Mouse (Mus musculus): ENCODE measurements around the gene Bach2. TPM values are rescaled to one million over a fixed set of nuclear protein-coding genes. Genes with fewer than 3 reads are reported as not detected.

Bach2 gene
- polyA plus RNA-seq, 1 experiment: 0.11 TPM

- H3K79me3 ChIP-seq (ENCODE audit: low read depth): no peaks in the 10 kb centered on the region
- no peaks in the 10 kb centered on the region for H3K27me3 ChIP-seq (ENCODE audit: control insufficient read depth, insufficient read depth, insufficient read length)
- H3ac ChIP-seq (ENCODE audit: control insufficient read depth, insufficient read length, low read depth): no peak overlapping the region
- TF ChIP-seq MYOG (IDR thresholded peaks at IDR 0.05; ENCODE audit: control insufficient read depth, extremely low read depth, insufficient read length) (no peak), CEBPB (IDR thresholded peaks at IDR 0.05; ENCODE audit: low read depth) (no peak), CTCF (IDR thresholded peaks at IDR 0.05; ENCODE audit: control insufficient read depth, insufficient read depth, insufficient read length) (no peak), MYOD1 (IDR thresholded peaks at IDR 0.05; ENCODE audit: control insufficient read depth, insufficient read length, low read depth) (no peak), FOSL1 (IDR thresholded peaks at IDR 0.05; ENCODE audit: insufficient read depth, low read length, poor library complexity, severe bottlenecking) (no peak), MAX (IDR thresholded peaks at IDR 0.05) (no peak), USF1 (IDR thresholded peaks at IDR 0.05; ENCODE audit: low read depth) (no peak)
- no peaks in the 10 kb centered on the region for H3K36me3 ChIP-seq (ENCODE audit: control insufficient read depth, insufficient read depth)
- no peak overlapping the region for H3K4me3 ChIP-seq (ENCODE audit: insufficient read depth, poor library complexity, severe bottlenecking)
- no peaks in the 10 kb centered on the region for H3K79me2 ChIP-seq (ENCODE audit: control insufficient read depth, insufficient read depth)
Observed at GRCm38 (mm10) chr4:32225191-32225590, 13.4 kb upstream of the Bach2 start.

GRCm38 (mm10) chr4:32227970-32228557 lies 10.5 kb upstream of the Bach2 start:
- Histone ChIP-seq H3K4me3 (ENCODE audit: insufficient read depth, poor library complexity, severe bottlenecking) (no peak overlapping the region), H3K27me3 (ENCODE audit: control insufficient read depth, insufficient read depth, insufficient read length) (no peaks in the 10 kb centered on the region), H3K36me3 (ENCODE audit: control insufficient read depth, insufficient read depth) (no peaks in the 10 kb centered on the region), H3K79me2 (ENCODE audit: control insufficient read depth, insufficient read depth) (no peaks in the 10 kb centered on the region), H3K79me3 (ENCODE audit: low read depth) (no peaks in the 10 kb centered on the region), H3ac (ENCODE audit: control insufficient read depth, insufficient read length, low read depth) (no peak overlapping the region)
- TF ChIP-seq MYOD1 (IDR thresholded peaks at IDR 0.05; ENCODE audit: control insufficient read depth, insufficient read length, low read depth): no peak
- no peak for TF ChIP-seq USF1 (IDR thresholded peaks at IDR 0.05; ENCODE audit: low read depth)
- no peak for TF ChIP-seq FOSL1 (IDR thresholded peaks at IDR 0.05; ENCODE audit: insufficient read depth, low read length, poor library complexity, severe bottlenecking)
- no peak for TF ChIP-seq MAX (IDR thresholded peaks at IDR 0.05)
- no peak for TF ChIP-seq CTCF (IDR thresholded peaks at IDR 0.05; ENCODE audit: control insufficient read depth, insufficient read depth, insufficient read length)
- no peak for TF ChIP-seq MYOG (IDR thresholded peaks at IDR 0.05; ENCODE audit: control insufficient read depth, extremely low read depth, insufficient read length)
- no peak for TF ChIP-seq CEBPB (IDR thresholded peaks at IDR 0.05; ENCODE audit: low read depth)

GRCm38 (mm10) chr4:32229266-32229665 lies 9.3 kb upstream of the Bach2 start:
- Histone ChIP-seq H3ac (ENCODE audit: control insufficient read depth, insufficient read length, low read depth) (no peak overlapping the region), H3K36me3 (ENCODE audit: control insufficient read depth, insufficient read depth) (no peaks in the 10 kb centered on the region), H3K4me3 (ENCODE audit: insufficient read depth, poor library complexity, severe bottlenecking) (no peak overlapping the region), H3K27me3 (ENCODE audit: control insufficient read depth, insufficient read depth, insufficient read length) (no peaks in the 10 kb centered on the region), H3K79me3 (ENCODE audit: low read depth) (no peaks in the 10 kb centered on the region), H3K79me2 (ENCODE audit: control insufficient read depth, insufficient read depth) (no peaks in the 10 kb centered on the region)
- TF ChIP-seq USF1 (IDR thresholded peaks at IDR 0.05; ENCODE audit: low read depth) (no peak), MYOG (IDR thresholded peaks at IDR 0.05; ENCODE audit: control insufficient read depth, extremely low read depth, insufficient read length) (no peak), CTCF (IDR thresholded peaks at IDR 0.05; ENCODE audit: control insufficient read depth, insufficient read depth, insufficient read length) (no peak), MYOD1 (IDR thresholded peaks at IDR 0.05; ENCODE audit: control insufficient read depth, insufficient read length, low read depth) (no peak), MAX (IDR thresholded peaks at IDR 0.05) (no peak), FOSL1 (IDR thresholded peaks at IDR 0.05; ENCODE audit: insufficient read depth, low read length, poor library complexity, severe bottlenecking) (no peak)

- no peak overlapping the region for H3ac ChIP-seq (ENCODE audit: control insufficient read depth, insufficient read length, low read depth)
- H3K27me3 ChIP-seq (ENCODE audit: control insufficient read depth, insufficient read depth, insufficient read length): no peaks in the 10 kb centered on the region
- no peaks in the 10 kb centered on the region for H3K79me2 ChIP-seq (ENCODE audit: control insufficient read depth, insufficient read depth)
- no peak overlapping the region for H3K4me3 ChIP-seq (ENCODE audit: insufficient read depth, poor library complexity, severe bottlenecking)
- no peaks in the 10 kb centered on the region for H3K79me3 ChIP-seq (ENCODE audit: low read depth)
- H3K36me3 ChIP-seq (ENCODE audit: control insufficient read depth, insufficient read depth): no peaks in the 10 kb centered on the region
- TF ChIP-seq CEBPB (IDR thresholded peaks at IDR 0.05; ENCODE audit: low read depth) (peak; percentile 8), USF1 (IDR thresholded peaks at IDR 0.05; ENCODE audit: low read depth) (no peak), MAX (IDR thresholded peaks at IDR 0.05) (no peak)
Observed at GRCm38 (mm10) chr4:32231258-32232055, 7.1 kb upstream of the Bach2 start.

- no peaks in the 10 kb centered on the region for H3K36me3 ChIP-seq (ENCODE audit: control insufficient read depth, insufficient read depth)
- no peak overlapping the region for H3ac ChIP-seq (ENCODE audit: control insufficient read depth, insufficient read length, low read depth)
- no peaks in the 10 kb centered on the region for H3K79me3 ChIP-seq (ENCODE audit: low read depth)
- TF ChIP-seq MYOG (IDR thresholded peaks at IDR 0.05; ENCODE audit: control insufficient read depth, extremely low read depth, insufficient read length): no peak
- TF ChIP-seq CTCF (IDR thresholded peaks at IDR 0.05; ENCODE audit: control insufficient read depth, insufficient read depth, insufficient read length): no peak
- no peak for TF ChIP-seq MYOD1 (IDR thresholded peaks at IDR 0.05; ENCODE audit: control insufficient read depth, insufficient read length, low read depth)
- TF ChIP-seq MAX (IDR thresholded peaks at IDR 0.05): no peak
- TF ChIP-seq FOSL1 (IDR thresholded peaks at IDR 0.05; ENCODE audit: insufficient read depth, low read length, poor library complexity, severe bottlenecking): no peak
- no peak for TF ChIP-seq USF1 (IDR thresholded peaks at IDR 0.05; ENCODE audit: low read depth)
- TF ChIP-seq CEBPB (IDR thresholded peaks at IDR 0.05; ENCODE audit: low read depth): no peak
- no peaks in the 10 kb centered on the region for H3K79me2 ChIP-seq (ENCODE audit: control insufficient read depth, insufficient read depth)
- H3K27me3 ChIP-seq (ENCODE audit: control insufficient read depth, insufficient read depth, insufficient read length): no peaks in the 10 kb centered on the region
- H3K4me3 ChIP-seq (ENCODE audit: insufficient read depth, poor library complexity, severe bottlenecking): no peak overlapping the region
Observed at GRCm38 (mm10) chr4:32235920-32236705, 2.5 kb upstream of the Bach2 start.

Data from C2C12 (cell line).